Mouse (Mus musculus) CD8-positive naive resting alpha-beta T cell, adult 57 days (primary cell): Measurements from ENCODE around the gene Olfr1494. TPM values are rescaled to one million over a fixed set of nuclear protein-coding genes. Genes with fewer than 3 reads are reported as not detected.

ENCODE experiments used
- total RNA-seq: library from RNA; stranded (reverse); gene quantifications from one replicate; pipeline ENCODE4 v1.2.4, GENCODE M21; 2023

The Olfr1494 gene
- total RNA-seq: not detected

DNA sequence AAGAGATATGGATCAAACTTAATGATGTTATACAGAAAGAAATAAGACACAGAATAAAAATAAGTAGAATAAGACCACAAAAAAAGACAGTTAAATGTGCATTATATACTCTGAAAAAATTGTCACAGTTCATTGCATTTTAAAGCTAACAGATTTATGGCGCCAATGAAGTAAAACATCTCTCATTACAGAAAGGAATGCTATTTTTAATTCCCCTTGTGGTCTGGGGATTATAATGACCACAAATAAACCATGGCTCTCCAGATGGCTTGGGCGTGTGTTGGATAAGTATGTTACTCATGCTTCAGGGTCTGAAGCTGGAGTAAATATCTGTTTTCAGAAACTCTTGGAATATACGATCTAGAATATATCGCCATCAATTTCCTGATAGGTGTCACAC lies at the start of gene Olfr1494:
TSS of gene Olfr1494 (plus strand) at position 301 of the 400 bp plus-strand sequence.

GRCm38 (mm10) chr19:13696968-13697367 lies 42.6 kb upstream of the Olfr1494 start, which contains the start of gene Olfr1491:
TSS of gene Olfr1491 (plus strand) at chr19:13697268.

GRCm38 (mm10) chr19:13722978-13723377 lies 16.6 kb upstream of the Olfr1494 start, which contains the start of gene Olfr1493-ps1:
TSS of gene Olfr1493-ps1 (plus strand) at chr19:13723278.

GRCm38 (mm10) chr19:13764306-13764705 lies 24.8 kb downstream of the Olfr1494 start, which contains the start of gene Olfr1495:
TSS of gene Olfr1495 (plus strand) at chr19:13764606.

DNA sequence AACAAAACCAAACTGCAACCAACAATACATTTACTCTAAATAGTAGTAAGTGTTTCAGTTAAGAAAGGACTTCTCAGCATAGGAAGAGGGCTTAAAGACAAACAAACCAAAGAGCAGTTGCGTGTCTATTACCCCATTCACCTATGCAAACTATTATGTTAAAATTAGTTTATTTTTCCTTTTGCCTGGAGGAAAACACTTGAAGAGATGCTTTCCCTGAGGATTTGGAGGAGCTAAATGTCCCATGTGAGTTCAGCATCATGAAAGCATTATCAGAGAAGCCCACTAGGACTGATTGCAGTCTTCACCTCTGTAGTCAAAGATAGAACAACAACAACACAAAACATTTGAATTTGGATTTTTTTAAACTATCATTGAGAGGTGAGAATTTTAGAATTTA lies 38.0 kb downstream of the Olfr1494 start, which contains the start of gene Olfr1496:
TSS of gene Olfr1496 (plus strand) at position 301 of the 400 bp plus-strand sequence.

DNA sequence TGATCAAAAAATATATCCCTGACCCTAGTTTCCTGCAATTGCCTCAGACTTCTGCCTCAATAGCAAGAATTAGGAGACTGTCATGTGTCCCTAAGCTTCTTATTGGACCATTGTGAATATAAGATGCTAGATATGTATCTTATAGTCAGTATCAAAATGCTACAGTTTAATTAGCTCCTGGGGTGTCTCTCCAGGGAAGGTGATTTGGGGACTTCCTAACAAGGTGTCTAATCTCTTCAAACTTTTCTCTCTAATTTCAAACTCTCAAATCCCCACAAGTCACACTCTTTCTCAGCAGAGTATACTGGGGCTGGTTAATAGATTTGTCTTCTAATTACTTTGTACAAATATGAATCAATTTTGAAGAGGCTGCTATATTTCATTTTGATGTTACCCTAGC lies 58.6 kb downstream of the Olfr1494 start, which contains the start of gene Olfr1497:
TSS of gene Olfr1497 (minus strand) at position 101 of the 400 bp plus-strand sequence.

Other genes starting within 250 kb of the Olfr1494 start
- not detected for gene Olfr1477, start 239.2 kb upstream of the Olfr1494 start, total RNA-seq
- not detected for gene Olfr1480, start 211.8 kb upstream of the Olfr1494 start, total RNA-seq
- gene Olfr1484, start 156.2 kb upstream of the Olfr1494 start, total RNA-seq: not detected
- gene Olfr1487, start 122.4 kb upstream of the Olfr1494 start, total RNA-seq: not detected
- not detected for gene Olfr1489, start 108.1 kb upstream of the Olfr1494 start, total RNA-seq
- gene Olfr1490, start 88.6 kb upstream of the Olfr1494 start, total RNA-seq: not detected
- not detected for gene Olfr1491, start 42.5 kb upstream of the Olfr1494 start, total RNA-seq
- not detected for gene Olfr1493-ps1, start 16.4 kb upstream of the Olfr1494 start, total RNA-seq
- gene Olfr1495, start 24.9 kb downstream of the Olfr1494 start, total RNA-seq: not detected
- not detected for gene Olfr1496, start 38.1 kb downstream of the Olfr1494 start, total RNA-seq
- gene Olfr1497, start 58.5 kb downstream of the Olfr1494 start, total RNA-seq: not detected
- gene Olfr1499, start 79.7 kb downstream of the Olfr1494 start, total RNA-seq: not detected
- not detected for gene Olfr1500, start 90.8 kb downstream of the Olfr1494 start, total RNA-seq
- not detected for gene Olfr1501, start 111.0 kb downstream of the Olfr1494 start, total RNA-seq
- not detected for gene Olfr1502, start 122.1 kb downstream of the Olfr1494 start, total RNA-seq
- gene Olfr1504, start 158.2 kb downstream of the Olfr1494 start, total RNA-seq: not detected
- not detected for gene Olfr1505, start 173.8 kb downstream of the Olfr1494 start, total RNA-seq